Mouse (Mus musculus) embryonic fibroblast, embryonic 13.5 days (primary cell): ENCODE data around the gene Tmed8.

ENCODE experiments used
- CTCF ChIP-seq: IDR thresholded peaks from 2 replicates; pipeline ENCODE4 v1.5.1; 2011; ENCODE audit warnings: mild to moderate bottlenecking, control low read depth, low read length, moderate library complexity, borderline replicate concordance; ENCODE audit not compliant: insufficient read depth
- POLR2A ChIP-seq: IDR thresholded peaks from 2 replicates; pipeline ENCODE4 v1.6.1; 2011; ENCODE audit warnings: low read depth, mild to moderate bottlenecking, control low read depth, low read length, moderate library complexity

DNA sequence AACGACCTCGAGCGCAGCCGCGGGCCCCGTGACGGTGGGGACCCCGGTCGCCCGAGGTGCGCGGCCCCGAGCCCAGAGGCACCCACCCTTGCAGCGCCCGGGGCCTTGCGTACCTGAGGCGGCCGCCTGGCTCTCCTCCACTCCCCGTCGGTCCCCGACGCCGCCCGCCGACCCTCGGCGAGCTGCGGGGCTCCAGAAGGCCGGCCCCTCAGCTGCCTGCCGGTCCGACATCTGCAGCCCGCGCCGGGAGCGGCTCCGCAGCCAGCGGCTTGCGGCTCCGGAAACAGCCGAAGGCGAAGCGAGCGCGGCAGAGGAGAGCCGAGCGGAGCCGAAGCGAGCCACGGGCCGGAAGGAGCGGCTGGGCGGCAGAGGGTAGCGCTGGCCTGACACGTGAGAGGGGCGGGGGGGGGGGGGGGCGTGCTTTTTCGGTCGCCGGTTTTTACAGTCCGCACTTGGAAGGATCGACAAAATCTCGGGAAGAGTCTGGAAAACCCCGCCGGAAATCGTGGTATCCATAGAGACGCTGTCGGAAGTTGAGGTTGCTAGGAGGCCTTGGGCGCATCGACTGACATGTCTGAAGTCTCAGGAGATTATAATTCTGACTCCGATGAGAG is at the start of gene Tmed8:
- TF ChIP-seq CTCF, result no peak
- peak; percentile 41 for TF ChIP-seq POLR2A
